Mouse (Mus musculus) MEL (cell line): ENCODE data around the gene Gnb5. TPM values are rescaled to one million over a fixed set of nuclear protein-coding genes. Genes with fewer than 3 reads are reported as not detected.

Source experiments
- DNase-seq: peaks from one replicate; pipeline ENCODE4 v3.0.0; 2011; ENCODE audit warnings: low read depth, low spot score
- H3K27ac ChIP-seq: 2 replicates; pipeline ENCODE4 v1.5.1; 2012; ENCODE audit warnings: low read depth, mild to moderate bottlenecking, control low read depth, low read length, moderate library complexity; ENCODE audit not compliant: control insufficient read depth
- H3K27me3 ChIP-seq, 2 experiments: fragments of 150-350 bp in 1 of 2; sonication (generic) in 1 of 2; 2 replicates each; pipeline ENCODE4 v1.6.1; 2012; ENCODE audit warnings: low read length in 2 of 2, mild to moderate bottlenecking in 2 of 2, improper control_type of control experiment in 1 of 2, moderate library complexity in 1 of 2; ENCODE audit not compliant: insufficient read depth in 2 of 2, control insufficient read depth in 1 of 2
- H3K36me3 ChIP-seq, 2 experiments: 2 replicates each; pipeline ENCODE4 v1.6.1; 2012 to 2014; ENCODE audit warnings: low read length in 2 of 2, improper control_type of control experiment in 1 of 2, inconsistent platforms in 1 of 2, mild to moderate bottlenecking in 1 of 2; ENCODE audit not compliant: insufficient read depth in 2 of 2, control insufficient read depth in 1 of 2
- H3K4me1 ChIP-seq, 2 experiments: fragments of 150-350 bp in 1 of 2; sonication (generic) in 1 of 2; 2 replicates each; pipeline ENCODE4 v1.6.1; 2012; ENCODE audit warnings: low read length in 2 of 2, improper control_type of control experiment in 1 of 2, mild to moderate bottlenecking in 1 of 2; ENCODE audit not compliant: insufficient read depth in 2 of 2, control insufficient read depth in 1 of 2
- H3K4me3 ChIP-seq, 2 experiments: fragments of 150-350 bp in 1 of 2; sonication (generic) in 1 of 2; 2 replicates each; pipeline ENCODE4 v1.5.1; 2012; ENCODE audit warnings: low read depth in 2 of 2, low read length in 2 of 2, mild to moderate bottlenecking in 2 of 2, moderate library complexity in 2 of 2, control low read depth in 1 of 2, improper control_type of control experiment in 1 of 2; ENCODE audit not compliant: control insufficient read depth in 1 of 2, insufficient read depth in 1 of 2
- H3K79me2 ChIP-seq: 2 replicates; pipeline ENCODE4 v1.6.1; 2012; ENCODE audit warnings: mild to moderate bottlenecking, low read length, moderate library complexity; ENCODE audit not compliant: control insufficient read depth, poor library complexity, insufficient read depth
- H3K9ac ChIP-seq: 2 replicates; pipeline ENCODE4 v1.6.1; 2012; ENCODE audit warnings: low read depth, mild to moderate bottlenecking, control low read depth, low read length, moderate library complexity; ENCODE audit not compliant: control insufficient read depth, poor library complexity, severe bottlenecking
- H3K9me3 ChIP-seq: fragments of 150-350 bp; sonication (generic); replicated peaks from 2 replicates; pipeline ENCODE4 v1.6.1; 2012; ENCODE audit warnings: mild to moderate bottlenecking, low read length, improper control_type of control experiment, moderate library complexity; ENCODE audit not compliant: insufficient read depth
- BHLHE40 ChIP-seq: IDR thresholded peaks from 2 replicates; pipeline ENCODE4 v1.6.1; 2012; ENCODE audit warnings: low read depth, mild to moderate bottlenecking, inconsistent platforms, low read length, improper control_type of control experiment, borderline replicate concordance
- E2F4 ChIP-seq: IDR thresholded peaks from 2 replicates; pipeline ENCODE4 v1.6.1; 2011; ENCODE audit warnings: low read depth, low read length, improper control_type of control experiment, borderline replicate concordance
- EP300 ChIP-seq, 2 experiments: IDR thresholded peaks; 2 replicates each; pipeline ENCODE4 v1.6.1; 2011; ENCODE audit warnings: improper control_type of control experiment in 2 of 2, low read length in 2 of 2, low read depth in 1 of 2, mild to moderate bottlenecking in 1 of 2
- GATA1 ChIP-seq: IDR thresholded peaks from 2 replicates; pipeline ENCODE4 v1.6.1; 2011; ENCODE audit warnings: low read depth, low read length, improper control_type of control experiment
- MAX ChIP-seq: IDR thresholded peaks from 2 replicates; pipeline ENCODE4 v1.6.1; 2011; ENCODE audit warnings: low read length, improper control_type of control experiment
- MAZ ChIP-seq: IDR thresholded peaks from 2 replicates; pipeline ENCODE4 v1.6.1; 2012; ENCODE audit warnings: low read depth, mild to moderate bottlenecking, inconsistent platforms, low read length, improper control_type of control experiment
- MEF2A ChIP-seq: IDR thresholded peaks from 2 replicates; pipeline ENCODE4 v1.6.1; 2014; ENCODE audit warnings: low read depth, mild to moderate bottlenecking, inconsistent platforms, low read length, improper control_type of control experiment; ENCODE audit not compliant: poor library complexity, insufficient replicate concordance, severe bottlenecking; ENCODE audit errors: extremely low read depth
- MYB ChIP-seq: IDR thresholded peaks from 2 replicates; pipeline ENCODE4 v1.6.1; 2011; ENCODE audit warnings: mild to moderate bottlenecking, low read depth, low read length, improper control_type of control experiment
- MYC ChIP-seq: IDR thresholded peaks from 2 replicates; pipeline ENCODE4 v1.6.1; 2011; ENCODE audit warnings: low read depth, mild to moderate bottlenecking, low read length, improper control_type of control experiment, moderate library complexity
- NELFE ChIP-seq: IDR thresholded peaks from 2 replicates; pipeline ENCODE4 v1.6.1; 2011; ENCODE audit warnings: low read depth, low read length, improper control_type of control experiment
- NRF1 ChIP-seq: IDR thresholded peaks from 2 replicates; pipeline ENCODE4 v1.6.1; 2014; ENCODE audit warnings: low read depth, mild to moderate bottlenecking, inconsistent platforms, low read length, improper control_type of control experiment, moderate library complexity; ENCODE audit not compliant: poor library complexity, insufficient read depth, severe bottlenecking
- POLR2A ChIP-seq, 2 experiments: IDR thresholded peaks; 2 replicates each; pipeline ENCODE4 v1.6.1; 2011 to 2012; ENCODE audit warnings: low read length in 2 of 2, mild to moderate bottlenecking in 2 of 2, control low read depth in 1 of 2, improper control_type of control experiment in 1 of 2, low read depth in 1 of 2, moderate library complexity in 1 of 2; ENCODE audit not compliant: control insufficient read depth in 1 of 2, insufficient read depth in 1 of 2, poor library complexity in 1 of 2
- POLR2AphosphoS5 ChIP-seq: IDR thresholded peaks from 2 replicates; pipeline ENCODE4 v1.6.1; 2012; ENCODE audit warnings: low read depth, borderline replicate concordance, mild to moderate bottlenecking, inconsistent platforms, low read length, moderate library complexity, mixed read lengths
- SIN3A ChIP-seq: IDR thresholded peaks from 2 replicates; pipeline ENCODE4 v1.6.1; 2012; ENCODE audit warnings: low read length, improper control_type of control experiment, inconsistent platforms
- SMC3 ChIP-seq: IDR thresholded peaks from 2 replicates; pipeline ENCODE4 v1.6.1; 2011; ENCODE audit warnings: low read depth, low read length, improper control_type of control experiment
- TBP ChIP-seq: IDR thresholded peaks from 2 replicates; pipeline ENCODE4 v1.8.0; 2011; ENCODE audit warnings: low read depth, low read length, improper control_type of control experiment
- TCF12 ChIP-seq: IDR thresholded peaks from 2 replicates; pipeline ENCODE4 v1.6.1; 2014; ENCODE audit warnings: low read depth, mild to moderate bottlenecking, inconsistent platforms, low read length, improper control_type of control experiment, moderate library complexity
- UBTF ChIP-seq: IDR thresholded peaks from 2 replicates; pipeline ENCODE4 v1.6.1; 2012; ENCODE audit warnings: low read depth, mild to moderate bottlenecking, inconsistent platforms, low read length, improper control_type of control experiment, moderate library complexity, borderline replicate concordance; ENCODE audit not compliant: insufficient read depth
- USF1 ChIP-seq: IDR thresholded peaks from 2 replicates; pipeline ENCODE4 v1.6.1; 2014; ENCODE audit warnings: low read depth, mild to moderate bottlenecking, inconsistent platforms, low read length, improper control_type of control experiment, moderate library complexity
- USF2 ChIP-seq, 2 experiments: IDR thresholded peaks; 2 replicates each; pipeline ENCODE4 v1.6.1; 2011 to 2012; ENCODE audit warnings: improper control_type of control experiment in 2 of 2, low read length in 2 of 2, borderline replicate concordance in 1 of 2, inconsistent platforms in 1 of 2, low read depth in 1 of 2, mild to moderate bottlenecking in 1 of 2; ENCODE audit not compliant: insufficient read depth in 1 of 2
- ZKSCAN1 ChIP-seq: IDR thresholded peaks from 2 replicates; pipeline ENCODE4 v1.6.1; 2012; ENCODE audit warnings: low read depth, mild to moderate bottlenecking, inconsistent platforms, low read length, improper control_type of control experiment, moderate library complexity
- ZMIZ1 ChIP-seq: IDR thresholded peaks from 2 replicates; pipeline ENCODE4 v1.6.1; 2012; ENCODE audit warnings: low read depth, mild to moderate bottlenecking, inconsistent platforms, low read length, improper control_type of control experiment, moderate library complexity
- polyA plus RNA-seq, 2 experiments: library from polyadenylated mRNA; stranded (reverse) in 1 of 2; unstranded in 1 of 2; fragments of >175 nt in 1 of 2; fragments of >200 nt in 1 of 2; gene quantifications; 2 replicates each; pipeline versions ENCODE4 v1.2.1 to v1.2.4; 2012; ENCODE audit warnings: low replicate concordance in 2 of 2, low read depth in 1 of 2; ENCODE audit not compliant: insufficient read length in 2 of 2, insufficient read depth in 1 of 2, missing spikeins in 1 of 2
- total RNA-seq: library from RNA; depleted of rRNA; stranded (reverse); fragments of 300-350 nt; gene quantifications from 2 replicates; pipeline ENCODE4 v1.2.3, GENCODE M21; 2012

The Gnb5 gene
- total and polyA plus RNA-seq, 3 experiments, result 4.0 to 6.5 TPM; not detected in 1

GRCm38 (mm10) chr9:75319365-75319764 lies 13.3 kb downstream of the Gnb5 start:
- Histone ChIP-seq H3K9ac (no peak overlapping the region), H3K27me3 (no peaks in the 10 kb centered on the region), H3K4me3 (no peak overlapping the region), H3K4me1 (peaks cover 0 to 7% of the 10 kb centered on the region in 2 experiments; a peak in 2 of 4 replicates), H3K9me3 (no peaks in the 10 kb centered on the region), H3K79me2 (no peaks in the 10 kb centered on the region; the same call in 1 of the 2 replicates), H3K36me3 (peaks cover 0 to 5% of the 10 kb centered on the region in 2 experiments; a peak in 2 of 4 replicates)
- DNase-seq, result no peak
- TF ChIP-seq MEF2A (no peak), MAX (no peak), POLR2A (IDR thresholded peaks at IDR 0.05; ENCODE audit: control insufficient read depth in 1 of 2, insufficient read depth in 1 of 2, low read depth in 1 of 2, low read length in 2 of 2, poor library complexity in 1 of 2) (no peak), POLR2AphosphoS5 (no peak)
- TF ChIP-seq, all 39 proteins: peak for 0
- no peak overlapping the region for H3K27ac ChIP-seq

GRCm38 (mm10) chr9:75322099-75322885 lies 16.2 kb downstream of the Gnb5 start:
- H3K4me1 ChIP-seq, result no peaks in the 10 kb centered on the region
- no peaks in the 10 kb centered on the region for H3K36me3 ChIP-seq
- H3K27me3 ChIP-seq, result no peaks in the 10 kb centered on the region
- H3K79me2 ChIP-seq, result no peaks in the 10 kb centered on the region
- DNase-seq, result no peak
- H3K9ac ChIP-seq, result no peak overlapping the region
- no peak overlapping the region for H3K4me3 ChIP-seq
- TF ChIP-seq UBTF, result no peak
- TF ChIP-seq E2F4, result no peak
- no peak for TF ChIP-seq EP300 (IDR thresholded peaks at IDR 0.05; ENCODE audit: low read depth in 1 of 2, low read length in 2 of 2)
- no peak for TF ChIP-seq GATA1
- no peak for TF ChIP-seq NRF1
- no peak for TF ChIP-seq USF2 (IDR thresholded peaks at IDR 0.05; ENCODE audit: borderline replicate concordance in 1 of 2, insufficient read depth in 1 of 2, low read depth in 1 of 2, low read length in 2 of 2)
- TF ChIP-seq SMC3, result no peak
- no peak for TF ChIP-seq BHLHE40
- TF ChIP-seq SIN3A, result no peak
- no peak for TF ChIP-seq ZMIZ1
- TF ChIP-seq MYC, result no peak
- TF ChIP-seq USF1, result no peak
- no peak for TF ChIP-seq TCF12
- no peak for TF ChIP-seq MYB
- no peak for TF ChIP-seq MAZ
- no peak for TF ChIP-seq ZKSCAN1
- no peak for TF ChIP-seq NELFE
- TF ChIP-seq TBP, result no peak
- H3K27ac ChIP-seq, result no peak overlapping the region
- H3K9me3 ChIP-seq, result no peaks in the 10 kb centered on the region
